Mouse (Mus musculus) splenic B cell, adult 2 months (primary cell): ENCODE measurements around the gene Gigyf1.

ENCODE experiments used
- DNase-seq: peaks from one replicate; pipeline ENCODE4 v3.0.0-alpha.2; 2011; ENCODE audit warnings: low read depth, low spot score
- H3K27me3 ChIP-seq: 2 replicates; pipeline ENCODE4 v1.6.1; 2012; ENCODE audit warnings: mild to moderate bottlenecking, low read length, moderate library complexity, mixed read lengths; ENCODE audit not compliant: control insufficient read depth, poor library complexity, insufficient read depth, severe bottlenecking
- H3K36me3 ChIP-seq: 2 replicates; pipeline ENCODE4 v1.6.1; 2012; ENCODE audit warnings: mild to moderate bottlenecking, low read length, moderate library complexity, mixed read lengths; ENCODE audit not compliant: control insufficient read depth, poor library complexity, insufficient read depth, severe bottlenecking

Gene Gigyf1

GRCm38 (mm10) chr5:137518436-137518835 lies at the start of gene Gigyf1:
Gene Gigyf1 (plus strand): TSS chr5:137518548.
- no peaks in the 10 kb centered on the region for H3K27me3 ChIP-seq
- peak; percentile 53 for DNase-seq
- H3K36me3 ChIP-seq: peaks cover 13% of the 10 kb centered on the region

GRCm38 (mm10) chr5:137472252-137472904 lies 46.0 kb upstream of the Gigyf1 start:
- no peaks in the 10 kb centered on the region for H3K27me3 ChIP-seq
- no peaks in the 10 kb centered on the region for H3K36me3 ChIP-seq
- DNase-seq: no peak

- no peak for DNase-seq
- H3K27me3 ChIP-seq: no peaks in the 10 kb centered on the region
- H3K36me3 ChIP-seq: no peaks in the 10 kb centered on the region
Observed at GRCm38 (mm10) chr5:137474351-137474750, 44.0 kb upstream of the Gigyf1 start.

DNA sequence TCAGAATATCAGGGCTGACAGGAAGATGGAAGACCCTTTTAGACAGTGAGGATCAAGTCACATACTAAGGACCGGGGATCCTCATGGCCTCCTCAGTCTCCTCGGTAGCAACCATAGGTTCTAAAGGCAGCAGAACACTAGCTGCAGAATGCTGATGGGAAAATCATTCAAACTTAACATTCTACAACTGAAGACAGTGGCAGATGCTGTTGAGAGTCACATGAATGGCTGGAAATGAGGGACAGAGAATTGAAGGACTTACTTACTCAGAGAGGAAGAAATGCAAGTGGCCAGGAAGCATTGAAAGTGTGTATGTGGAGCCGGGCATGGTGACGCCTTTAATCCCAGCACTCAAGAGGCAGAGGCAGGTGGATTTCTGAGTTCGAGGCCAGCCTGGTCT lies 41.4 kb upstream of the Gigyf1 start, which contains the start of gene Zan:
Gene Zan (minus strand): TSS at position 101 of the 400 bp plus-strand sequence.
- no peak for DNase-seq
- Histone ChIP-seq H3K36me3 (no peaks in the 10 kb centered on the region), H3K27me3 (no peaks in the 10 kb centered on the region)

- Histone ChIP-seq H3K27me3 (no peaks in the 10 kb centered on the region), H3K36me3 (no peaks in the 10 kb centered on the region)
- DNase-seq: peak; percentile 75
Observed at GRCm38 (mm10) chr5:137481138-137481537, 37.2 kb upstream of the Gigyf1 start.

DNA sequence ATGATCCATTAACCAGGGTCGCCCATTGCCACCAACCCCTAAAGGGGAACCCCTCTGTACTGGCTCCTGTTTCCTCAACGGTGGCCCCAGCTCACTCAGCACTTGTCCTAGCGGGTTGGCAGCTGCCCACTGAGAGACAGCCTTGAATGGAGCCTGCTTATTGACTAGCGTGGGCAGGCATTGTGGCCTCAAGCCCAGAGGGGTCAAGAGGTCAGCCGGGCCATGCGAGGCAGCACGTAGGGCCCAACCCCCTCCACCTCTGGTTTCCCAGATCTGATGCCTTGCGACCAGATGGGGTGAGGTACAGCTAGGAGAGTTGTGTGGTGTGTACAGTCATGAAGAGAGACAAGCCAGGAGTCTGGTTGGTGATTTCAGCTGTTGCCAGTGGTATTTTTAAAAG lies 36.5 kb upstream of the Gigyf1 start:
- Histone ChIP-seq H3K36me3 (no peaks in the 10 kb centered on the region), H3K27me3 (no peaks in the 10 kb centered on the region)
- DNase-seq: no peak

DNA sequence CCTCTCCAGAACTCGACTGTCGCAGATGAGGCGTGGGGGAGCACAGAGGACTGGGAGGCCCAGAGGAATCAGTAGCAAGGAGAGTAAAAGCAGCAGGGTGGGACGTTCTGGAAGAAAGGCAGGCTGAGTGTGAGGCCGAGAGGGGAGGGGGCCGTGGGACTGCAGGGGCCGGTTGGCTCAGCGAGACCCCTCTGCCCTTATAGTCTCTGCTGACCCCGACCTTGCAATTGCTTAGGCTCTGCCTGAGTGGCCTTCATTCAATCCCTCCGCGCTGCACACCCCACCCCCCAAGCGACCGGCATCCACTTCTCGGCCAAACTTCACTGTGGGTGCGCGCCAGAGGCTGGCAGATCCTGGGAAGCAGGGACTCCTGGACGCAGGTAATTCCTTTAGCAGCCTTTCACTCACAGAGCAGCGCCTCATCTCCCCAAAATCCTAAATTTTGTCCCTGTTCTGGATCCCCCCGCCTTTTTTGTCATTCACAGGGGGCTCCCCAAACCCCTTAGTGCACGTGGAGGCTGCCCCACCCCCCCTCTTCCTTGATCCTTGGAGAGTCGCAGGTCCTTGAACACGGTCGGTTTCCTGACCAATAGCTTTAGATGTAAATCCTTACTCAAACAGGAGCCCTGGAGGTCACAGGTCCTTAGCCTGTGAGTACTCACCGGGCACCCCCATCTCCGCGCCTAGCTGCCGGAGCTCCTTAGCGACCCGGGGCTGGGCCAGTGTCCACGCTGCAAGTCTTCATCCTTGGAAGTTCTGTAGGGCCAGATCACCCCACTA lies 33.1 kb upstream of the Gigyf1 start:
- no peaks in the 10 kb centered on the region for H3K36me3 ChIP-seq
- no peak for DNase-seq

DNA sequence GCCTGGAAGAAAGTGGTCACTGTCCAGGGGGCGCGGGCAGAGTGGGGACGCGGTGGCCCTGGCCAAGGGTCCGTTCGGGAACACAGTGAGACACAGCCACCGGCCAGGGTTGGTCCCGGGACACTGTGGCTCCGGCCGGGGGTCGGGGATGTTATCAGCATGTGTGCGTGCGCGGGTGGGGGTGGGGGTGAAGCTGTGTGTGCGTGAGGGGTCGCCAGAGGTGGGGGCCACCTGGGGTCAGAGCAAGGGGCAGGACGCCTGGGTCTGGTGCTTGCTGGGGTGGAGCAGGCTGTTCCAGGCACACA lies 32.5 kb upstream of the Gigyf1 start:
- Histone ChIP-seq H3K36me3 (no peaks in the 10 kb centered on the region), H3K27me3 (no peaks in the 10 kb centered on the region)
- DNase-seq: no peak

More for the DNA sequence above, 33.1 kb upstream of the Gigyf1 start:
- H3K27me3 ChIP-seq: no peaks in the 10 kb centered on the region

- Histone ChIP-seq H3K27me3 (no peaks in the 10 kb centered on the region), H3K36me3 (no peaks in the 10 kb centered on the region)
- peak; percentile 42 for DNase-seq
Observed at GRCm38 (mm10) chr5:137487616-137488015, 30.7 kb upstream of the Gigyf1 start.

DNA sequence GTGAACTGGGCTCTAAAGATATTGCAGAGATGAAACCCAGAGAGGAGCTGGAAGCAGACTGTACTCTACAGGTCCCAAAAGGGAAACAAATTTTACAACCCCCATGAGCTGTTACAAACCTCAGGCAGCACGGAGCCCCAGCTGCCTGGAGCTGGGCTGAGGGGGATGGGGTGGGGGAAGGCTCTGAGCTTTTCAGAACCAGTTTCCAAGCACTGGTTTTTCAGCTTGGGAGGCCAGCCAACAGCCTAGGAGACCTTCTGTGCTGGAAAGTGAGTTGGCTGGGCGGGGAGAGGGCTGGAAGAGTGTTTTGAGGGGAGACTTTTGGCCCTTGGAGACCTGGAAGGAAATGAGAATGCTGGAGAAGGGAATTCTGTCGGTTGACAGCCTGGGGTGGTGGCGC lies 26.8 kb upstream of the Gigyf1 start:
- Histone ChIP-seq H3K27me3 (no peaks in the 10 kb centered on the region), H3K36me3 (no peaks in the 10 kb centered on the region)
- no peak for DNase-seq

GRCm38 (mm10) chr5:137493831-137494230 lies 24.5 kb upstream of the Gigyf1 start:
- DNase-seq: no peak
- H3K36me3 ChIP-seq: no peaks in the 10 kb centered on the region
- H3K27me3 ChIP-seq: no peaks in the 10 kb centered on the region

- no peak for DNase-seq
- no peaks in the 10 kb centered on the region for H3K27me3 ChIP-seq
- H3K36me3 ChIP-seq: 0 out of 2 replicates have a peak, but pooled peaks cover 3% of the 10 kb centered on the region
Observed at GRCm38 (mm10) chr5:137500186-137500585, 18.2 kb upstream of the Gigyf1 start.

GRCm38 (mm10) chr5:137501709-137502666 lies 16.4 kb upstream of the Gigyf1 start, which contains the start of gene Pop7:
Gene Pop7 (minus strand): TSS chr5:137502518.
- H3K36me3 ChIP-seq: 0 out of 2 replicates have a peak, but pooled peaks cover 3% of the 10 kb centered on the region
- no peaks in the 10 kb centered on the region for H3K27me3 ChIP-seq
- DNase-seq: peak; percentile 100

GRCm38 (mm10) chr5:137502667-137503110 lies 15.7 kb upstream of the Gigyf1 start:
- no peaks in the 10 kb centered on the region for H3K27me3 ChIP-seq
- 0 out of 2 replicates have a peak, but pooled peaks cover 3% of the 10 kb centered on the region for H3K36me3 ChIP-seq
- peak; percentile 78 for DNase-seq
